Mouse (Mus musculus): ENCODE results near the gene Ip6k1.

- no peak for TF ChIP-seq POLR2AphosphoS2 (IDR thresholded peaks at IDR 0.05; ENCODE audit: low read length)
- TF ChIP-seq JUND (IDR thresholded peaks at IDR 0.05; ENCODE audit: low read depth, low read length) = no peak
- TF ChIP-seq MAX (IDR thresholded peaks at IDR 0.05; ENCODE audit: low read length) = no peak
Observed at GRCm38 (mm10) chr9:107987950-107988349, 14.4 kb upstream of the Ip6k1 start.

All from MEL (cell line).